10 mouse cellular contexts compared by ENCODE assay signal in genomic region chr7:142037553-142038170, GRCm38 (mm10). TPM values are rescaled to one million over a fixed set of nuclear protein-coding genes. Genes with fewer than 3 reads are reported as not detected.
A peak's percentile ranks its signal among the peaks of the same experiment; 100 is the strongest.
DNase-seq lines count a peak whose midpoint lies in the region; ATAC-seq and TF ChIP-seq lines count a peak whose summit lies in the region.
"Had no signal": no experiment of that assay in that cellular context is flagged by ENCODE, and none has a peak within 500 bp of the region (broad histone marks: within the 10 kb centered on the region; RNA-seq: fewer than 3 reads in every experiment).

No protein-coding gene starts in this region.

- WGBS in midbrain, embryonic 10.5 days, result 80% methylated on average over 4 of the region's 4 CpGs
- WGBS in midbrain, embryonic 15.5 days, result 71% methylated on average over 4 of the region's 4 CpGs
- 80% methylated on average over 4 of the region's 4 CpGs for WGBS in cerebellum, adult 2 months
- WGBS in lung, adult 2 months, result 73% methylated on average over 4 of the region's 4 CpGs

- H3K9ac ChIP-seq in midbrain, embryonic 15.5 days, result no peak overlapping the region
- H3K9ac ChIP-seq: embryonic facial prominence, embryonic 15.5 days; neural tube, embryonic 12.5 days had no signal

- no peaks in the 10 kb centered on the region for H3K9me3 ChIP-seq in midbrain, embryonic 10.5 days (replicated peaks)
- no peaks in the 10 kb centered on the region for H3K9me3 ChIP-seq in midbrain, embryonic 15.5 days
- H3K9me3 ChIP-seq: embryonic facial prominence, embryonic 15.5 days; neural tube, embryonic 12.5 days had no signal

- TF ChIP-seq CTCF in cerebellum, adult 2 months (IDR thresholded peaks at IDR 0.05; ENCODE audit: borderline replicate concordance, insufficient read depth, low read depth, low read length), result peak; percentile 83
- peak; percentile 70 for TF ChIP-seq CTCF in lung, adult 2 months (IDR thresholded peaks at IDR 0.05; ENCODE audit: insufficient read depth, low read length)

- H3K4me1 ChIP-seq in midbrain, embryonic 10.5 days, result 0 out of 2 replicates have a peak, but pooled peaks cover 5% of the 10 kb centered on the region
- H3K4me1 ChIP-seq in midbrain, embryonic 15.5 days, result peaks cover 3% of the 10 kb centered on the region; the same call in 1 of the 2 replicates
- peaks cover 35% of the 10 kb centered on the region for H3K4me1 ChIP-seq in cerebellum, adult 2 months (ENCODE audit: control insufficient read depth, insufficient read depth, low read length)
- peaks cover 51% of the 10 kb centered on the region for H3K4me1 ChIP-seq in lung, adult 2 months (ENCODE audit: control insufficient read depth, insufficient read depth, low read length)

- ATAC-seq in midbrain, embryonic 15.5 days (replicated peaks), result no peak
- peak; percentile 63 for ATAC-seq in granulocyte monocyte progenitor cell, adult 5-6 weeks (replicated peaks; ENCODE audit: poor library complexity, severe bottlenecking)

- no peak overlapping the region for H3K27ac ChIP-seq in midbrain, embryonic 10.5 days (replicated peaks)
- H3K27ac ChIP-seq in midbrain, embryonic 15.5 days, result no peak overlapping the region
- no peak overlapping the region for H3K27ac ChIP-seq in cerebellum, adult 2 months (ENCODE audit: insufficient read depth, low read length)
- H3K27ac ChIP-seq: embryonic facial prominence, embryonic 15.5 days; neural tube, embryonic 12.5 days had no signal

- no peaks in the 10 kb centered on the region for H3K27me3 ChIP-seq in midbrain, embryonic 10.5 days (ENCODE audit: low read depth, poor library complexity, severe bottlenecking)
- no peaks in the 10 kb centered on the region for H3K27me3 ChIP-seq in midbrain, embryonic 15.5 days (replicated peaks)
- no peaks in the 10 kb centered on the region for H3K27me3 ChIP-seq in cerebellum, adult 2 months (ENCODE audit: control insufficient read depth, insufficient read depth, low read length)
- H3K27me3 ChIP-seq: embryonic facial prominence, embryonic 15.5 days; neural tube, embryonic 12.5 days had no signal

- H3K4me2 ChIP-seq in midbrain, embryonic 15.5 days, result no peak overlapping the region
- H3K4me2 ChIP-seq: embryonic facial prominence, embryonic 15.5 days; neural tube, embryonic 12.5 days had no signal

- DNase-seq in midbrain, embryonic 10.5 days (ENCODE audit: low spot score), result peak; percentile 37
- DNase-seq in cerebellum, adult 2 months, result peak; percentile 65 to 74
- peak; percentile 62 to 76 for DNase-seq in kidney, postnatal 25 days
- peak; percentile 56 for DNase-seq in lung, adult 2 months
- peak; percentile 27 for DNase-seq in right cerebral cortex, postnatal 14 days
- no peak for DNase-seq in urinary bladder, adult 2 months (ENCODE audit: low spot score)

- no peak for TF ChIP-seq POLR2A in cerebellum, adult 2 months (IDR thresholded peaks at IDR 0.05; ENCODE audit: borderline replicate concordance, insufficient read depth, low read length)
- TF ChIP-seq POLR2A in lung, adult 2 months (IDR thresholded peaks at IDR 0.05; ENCODE audit: borderline replicate concordance, extremely low read depth, low read depth, low read length), result no peak

- no peak overlapping the region for H3K4me3 ChIP-seq in midbrain, embryonic 10.5 days
- H3K4me3 ChIP-seq in midbrain, embryonic 15.5 days, result no peak overlapping the region
- no peak overlapping the region for H3K4me3 ChIP-seq in cerebellum, adult 2 months (replicated peaks; ENCODE audit: insufficient read depth, low read depth, low read length)
- no peak overlapping the region for H3K4me3 ChIP-seq in lung, adult 2 months (replicated peaks; ENCODE audit: extremely low read depth, low read depth, low read length)
- H3K4me3 ChIP-seq: embryonic facial prominence, embryonic 15.5 days; neural tube, embryonic 12.5 days had no signal

- H3K36me3 ChIP-seq in midbrain, embryonic 10.5 days, result no peaks in the 10 kb centered on the region
- H3K36me3 ChIP-seq in midbrain, embryonic 15.5 days (replicated peaks), result no peaks in the 10 kb centered on the region
- H3K36me3 ChIP-seq: embryonic facial prominence, embryonic 15.5 days; neural tube, embryonic 12.5 days had no signal

RNA-seq across cellular contexts. Expression of gene Mob2, which starts 23.2 kb away (rescaled TPM):
- 62.2 and 64.0 TPM in 2 replicates for polyA plus RNA-seq in midbrain, embryonic 10.5 days (2016; fragmentation: Nextera tagmentation; extraction: Ambion mirVana)
- polyA plus RNA-seq in midbrain, embryonic 15.5 days (2015; fragmentation: Nextera tagmentation; extraction: Ambion mirVana), result 53.9 and 57.8 TPM in 2 replicates
- 67.5 and 73.4 TPM in 2 replicates for polyA plus RNA-seq in cerebellum, adult 2 months (2012; rRNA removed)
- 57.8 and 60.9 TPM in 2 replicates for total RNA-seq in granulocyte monocyte progenitor cell, adult 5-6 weeks (2014; fragmentation: Nextera tagmentation)
- total RNA-seq in granulocyte monocyte progenitor cell, adult 5-6 weeks (2017), result 51.2 and 63.4 TPM in 2 replicates
- 40.6 and 54.0 TPM in 2 replicates for polyA plus RNA-seq in lung, adult 2 months (2012; rRNA removed)
- 91.8 and 102 TPM in 2 replicates for polyA plus RNA-seq in urinary bladder, adult 2 months (2012; rRNA removed)

RNA-seq across cellular contexts. Expression of gene Dusp8, which starts 58.0 kb away (rescaled TPM):
- 6.4 and 13.2 TPM in 2 replicates for polyA plus RNA-seq in midbrain, embryonic 10.5 days (2016; fragmentation: Nextera tagmentation; extraction: Ambion mirVana)
- 134 and 135 TPM in 2 replicates for polyA plus RNA-seq in midbrain, embryonic 15.5 days (2015; fragmentation: Nextera tagmentation; extraction: Ambion mirVana)
- polyA plus RNA-seq in cerebellum, adult 2 months (2012; rRNA removed), result 85.8 and 90.1 TPM in 2 replicates
- not detected in 2 replicates for total RNA-seq in granulocyte monocyte progenitor cell, adult 5-6 weeks (2014; fragmentation: Nextera tagmentation)
- total RNA-seq in granulocyte monocyte progenitor cell, adult 5-6 weeks (2017), result not detected in 2 replicates
- polyA plus RNA-seq in lung, adult 2 months (2012; rRNA removed), result 30.1 and 33.3 TPM in 2 replicates
- polyA plus RNA-seq in urinary bladder, adult 2 months (2012; rRNA removed), result 4.1 and 5.0 TPM in 2 replicates
